Mouse (Mus musculus) forebrain, embryonic 14.5 days (tissue): ENCODE data around the gene D8Ertd738e. TPM values are rescaled to one million over a fixed set of nuclear protein-coding genes. Genes with fewer than 3 reads are reported as not detected.

Experiments
- ATAC-seq: fragments of 200-750 bp; cut with Nextera tagmentation; 2 replicates; pipeline ENCODE4 v1.8.0; 2017; ENCODE audit warnings: mild to moderate bottlenecking, moderate library complexity
- DNase-seq: peaks from one replicate; pipeline ENCODE4 v3.0.0-alpha.2; 2015; ENCODE audit warnings: low spot score
- H3K27ac ChIP-seq: fragments of 300-500 bp; sonication (generic); 2 replicates; pipeline ENCODE4 v1.5.1; 2014; ENCODE audit warnings: low read depth, mild to moderate bottlenecking, control low read depth, low read length, moderate library complexity
- H3K27me3 ChIP-seq: fragments of 300-500 bp; sonication (generic); replicated peaks from 2 replicates; pipeline ENCODE4 v1.6.1; 2014; ENCODE audit warnings: low read length, control low read depth, mixed read lengths; ENCODE audit not compliant: control insufficient read depth, insufficient read depth
- H3K36me3 ChIP-seq: fragments of 300-500 bp; sonication (generic); 2 replicates; pipeline ENCODE4 v1.6.1; 2014; ENCODE audit warnings: low read length, control low read depth; ENCODE audit not compliant: control insufficient read depth, insufficient read depth
- H3K4me1 ChIP-seq: fragments of 300-500 bp; sonication (generic); 2 replicates; pipeline ENCODE4 v1.6.1; 2014; ENCODE audit warnings: antibody characterized with exemption, low read length, control low read depth; ENCODE audit not compliant: control insufficient read depth, insufficient read depth
- H3K4me2 ChIP-seq: fragments of 300-500 bp; sonication (generic); 2 replicates; pipeline ENCODE4 v1.6.1; 2014; ENCODE audit warnings: mild to moderate bottlenecking, control low read depth, low read length
- H3K4me3 ChIP-seq: fragments of 300-500 bp; sonication (generic); 2 replicates; pipeline ENCODE4 v1.5.1; 2014; ENCODE audit warnings: low read depth, low read length, control low read depth
- H3K9ac ChIP-seq: fragments of 300-500 bp; sonication (generic); 2 replicates; pipeline ENCODE4 v1.6.1; 2014; ENCODE audit warnings: mild to moderate bottlenecking, low read length, control low read depth, moderate library complexity
- H3K9me3 ChIP-seq: fragments of 300-500 bp; sonication (generic); replicated peaks from 2 replicates; pipeline ENCODE4 v1.6.1; 2016; ENCODE audit warnings: low read length, control low read depth, mixed read lengths; ENCODE audit not compliant: control insufficient read depth
- WGBS: fragments of 180-500 bp; shearing (Covaris S2); extraction: QIAGEN DNeasy Blood & Tissue Kit; methylation state at CpG from one replicate; pipeline ENCODE4 v1.1.7; 2014; 5-methylcytosine and 5-hydroxymethylcytosine counted together
- polyA plus RNA-seq: library from polyadenylated mRNA; unstranded; fragments of >200 nt; fragmentation: Nextera tagmentation; extraction: Ambion mirVana; gene quantifications from 2 replicates; pipeline ENCODE4 v1.2.1, GENCODE M21; 2014

The D8Ertd738e gene
- polyA plus RNA-seq, 1 experiment from 2014 or later = 329 TPM

GRCm38 (mm10) chr8:84223322-84224029 is 26.0 kb downstream of the D8Ertd738e start:
- Histone ChIP-seq H3K9me3 (no peaks in the 10 kb centered on the region), H3K4me1 (no peaks in the 10 kb centered on the region), H3K4me3 (no peak overlapping the region), H3K9ac (no peak overlapping the region), H3K27me3 (no peaks in the 10 kb centered on the region), H3K27ac (no peak overlapping the region), H3K36me3 (peaks cover 96% of the 10 kb centered on the region), H3K4me2 (no peak overlapping the region)
- no peak for ATAC-seq
- DNase-seq = no peak
- 75% methylated on average over 21 of the region's 21 CpGs for WGBS

DNA sequence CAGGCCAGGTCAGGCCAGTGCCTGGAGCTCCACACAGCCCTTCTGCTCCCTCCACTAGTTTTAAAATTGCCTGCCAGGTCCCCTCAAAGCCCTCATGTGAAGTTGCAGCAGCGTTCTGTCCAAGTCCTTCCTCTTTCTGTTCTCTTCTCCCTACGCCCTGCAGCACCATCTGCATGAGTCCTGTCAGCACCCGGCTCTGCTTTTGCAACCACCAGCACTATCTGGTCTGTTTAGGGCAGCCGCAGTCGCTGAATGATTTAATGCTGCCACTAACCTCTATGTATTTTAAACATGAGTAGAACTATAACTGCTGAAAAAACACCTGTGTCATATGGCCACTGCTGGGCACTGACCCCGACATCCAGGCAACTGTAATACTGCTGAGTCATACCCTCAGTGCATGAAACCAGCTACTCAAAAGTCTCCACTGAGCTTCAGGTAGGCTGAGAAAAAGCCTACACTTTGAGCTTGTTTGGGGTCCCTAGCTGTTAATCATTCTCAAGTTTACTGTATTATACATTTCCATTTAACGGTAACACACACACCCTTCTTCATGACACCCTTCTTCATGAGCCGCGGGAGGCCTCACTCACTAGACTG is 26.9 kb downstream of the D8Ertd738e start:
- 97% methylated on average over 9 of the region's 9 CpGs for WGBS
- H3K36me3 ChIP-seq = peaks cover 96% of the 10 kb centered on the region
- no peak overlapping the region for H3K9ac ChIP-seq
- H3K9me3 ChIP-seq = no peaks in the 10 kb centered on the region
- H3K27ac ChIP-seq = no peak overlapping the region
- DNase-seq (no peak), ATAC-seq (no peak)
- no peak overlapping the region for H3K4me3 ChIP-seq
- H3K27me3 ChIP-seq = no peaks in the 10 kb centered on the region
- no peak overlapping the region for H3K4me2 ChIP-seq
- no peaks in the 10 kb centered on the region for H3K4me1 ChIP-seq

DNA sequence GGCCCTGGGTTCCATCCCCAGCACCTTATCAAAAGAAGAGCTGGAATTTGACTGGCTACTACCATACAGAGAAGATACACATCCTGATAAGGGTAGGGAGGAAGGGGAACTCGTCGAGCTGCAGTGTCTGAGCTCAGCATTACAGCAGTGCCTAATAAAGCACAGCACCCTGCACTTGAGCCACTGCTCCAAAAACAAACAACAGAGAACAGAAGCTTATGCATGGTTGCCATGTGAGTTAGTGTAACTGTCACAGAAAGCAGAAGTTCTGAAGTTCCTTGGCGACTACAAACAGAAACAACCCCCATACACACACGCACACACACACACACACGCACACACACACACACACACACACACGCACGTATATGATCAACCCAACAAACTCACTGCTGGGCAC is 29.4 kb downstream of the D8Ertd738e start:
- Histone ChIP-seq H3K4me3 (no peak overlapping the region), H3K4me2 (no peak overlapping the region), H3K27me3 (no peaks in the 10 kb centered on the region), H3K36me3 (peaks cover 96% of the 10 kb centered on the region), H3K27ac (no peak overlapping the region), H3K9ac (no peak overlapping the region), H3K9me3 (no peaks in the 10 kb centered on the region), H3K4me1 (no peaks in the 10 kb centered on the region)
- 91% methylated on average over 7 of the region's 7 CpGs for WGBS
- ATAC-seq (no peak), DNase-seq (no peak)

DNA sequence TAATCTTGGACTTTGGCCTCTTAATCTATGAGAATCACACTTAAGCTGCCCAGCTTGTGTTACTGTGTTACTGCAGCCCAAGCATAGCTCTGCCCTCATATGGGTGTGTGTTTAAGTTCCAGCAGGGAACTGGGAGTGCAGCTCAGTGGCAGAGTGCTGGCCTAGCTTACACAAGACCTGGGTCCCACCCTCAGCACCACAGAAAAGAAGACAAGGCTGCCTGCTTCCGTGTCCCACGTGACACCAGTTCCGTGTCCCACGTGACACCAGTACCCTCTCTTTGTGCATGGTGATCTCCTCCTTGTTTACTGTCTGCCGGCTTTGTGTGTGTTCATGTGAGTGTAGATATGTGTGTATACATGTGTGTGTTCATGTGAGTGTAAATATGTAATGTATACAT is 31.4 kb downstream of the D8Ertd738e start:
- peaks cover 95% of the 10 kb centered on the region for H3K36me3 ChIP-seq
- DNase-seq = no peak
- H3K9me3 ChIP-seq = no peaks in the 10 kb centered on the region
- no peak for ATAC-seq
- H3K4me3 ChIP-seq = no peak overlapping the region
- no peak overlapping the region for H3K4me2 ChIP-seq
- no peaks in the 10 kb centered on the region for H3K27me3 ChIP-seq
- H3K27ac ChIP-seq = no peak overlapping the region
- WGBS = 95% methylated on average over 5 of the region's 5 CpGs
- H3K9ac ChIP-seq = no peak overlapping the region
- H3K4me1 ChIP-seq = no peaks in the 10 kb centered on the region

DNA sequence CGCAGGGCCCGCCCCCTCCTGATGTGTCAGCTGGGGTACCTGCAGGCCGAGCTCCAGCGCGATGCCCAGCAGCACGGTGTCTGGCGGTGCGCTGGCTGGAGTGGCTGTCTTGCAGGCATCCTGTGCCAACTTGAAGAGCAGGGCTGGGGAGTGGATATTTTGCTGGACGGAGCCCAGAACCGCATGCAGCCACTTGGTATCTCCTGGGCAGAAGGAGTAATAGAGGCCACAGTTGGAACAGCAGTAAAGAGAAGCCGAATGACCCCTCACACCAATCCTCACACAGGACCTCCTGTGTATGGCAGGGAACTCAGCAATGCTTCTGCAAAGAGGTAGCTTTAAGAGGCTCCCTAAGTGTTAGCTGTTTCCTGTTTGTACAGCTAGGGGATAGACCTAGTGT is 32.3 kb downstream of the D8Ertd738e start:
- H3K4me2 ChIP-seq = no peak overlapping the region
- H3K4me3 ChIP-seq = no peak overlapping the region
- ATAC-seq (no peak), DNase-seq (no peak)
- no peak overlapping the region for H3K9ac ChIP-seq
- no peak overlapping the region for H3K27ac ChIP-seq
- H3K27me3 ChIP-seq = no peaks in the 10 kb centered on the region
- 93% methylated on average over 11 of the region's 11 CpGs for WGBS
- H3K9me3 ChIP-seq = no peaks in the 10 kb centered on the region
- H3K4me1 ChIP-seq = no peaks in the 10 kb centered on the region
- H3K36me3 ChIP-seq = peaks cover 95% of the 10 kb centered on the region

DNA sequence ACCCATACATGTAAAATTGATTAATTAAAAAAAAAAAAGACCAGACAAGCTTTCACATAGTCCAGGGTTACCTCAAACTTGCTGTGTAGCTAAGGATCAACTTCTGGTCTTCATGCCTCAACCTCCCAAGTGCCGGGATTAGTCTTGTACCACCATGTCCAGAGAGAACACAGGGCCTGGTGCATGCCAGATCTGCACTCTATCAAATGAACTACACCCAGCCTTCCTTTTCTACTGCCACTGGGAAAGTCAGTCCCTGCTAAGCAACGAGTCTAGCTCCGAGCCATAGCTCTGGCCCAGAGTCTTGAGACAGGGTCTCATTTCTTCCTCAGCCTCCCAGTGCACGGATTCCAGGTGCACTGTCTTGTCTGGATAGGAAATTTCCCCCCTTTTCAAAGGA is 36.2 kb downstream of the D8Ertd738e start:
- Histone ChIP-seq H3K9me3 (no peaks in the 10 kb centered on the region), H3K36me3 (peaks cover 93% of the 10 kb centered on the region), H3K4me2 (no peak overlapping the region), H3K9ac (no peak overlapping the region), H3K4me1 (peaks cover 10% of the 10 kb centered on the region), H3K4me3 (no peak overlapping the region), H3K27ac (no peak overlapping the region), H3K27me3 (no peaks in the 10 kb centered on the region)
- 88% methylated on average over 4 of the region's 4 CpGs for WGBS
- ATAC-seq (no peak), DNase-seq (no peak)

DNA sequence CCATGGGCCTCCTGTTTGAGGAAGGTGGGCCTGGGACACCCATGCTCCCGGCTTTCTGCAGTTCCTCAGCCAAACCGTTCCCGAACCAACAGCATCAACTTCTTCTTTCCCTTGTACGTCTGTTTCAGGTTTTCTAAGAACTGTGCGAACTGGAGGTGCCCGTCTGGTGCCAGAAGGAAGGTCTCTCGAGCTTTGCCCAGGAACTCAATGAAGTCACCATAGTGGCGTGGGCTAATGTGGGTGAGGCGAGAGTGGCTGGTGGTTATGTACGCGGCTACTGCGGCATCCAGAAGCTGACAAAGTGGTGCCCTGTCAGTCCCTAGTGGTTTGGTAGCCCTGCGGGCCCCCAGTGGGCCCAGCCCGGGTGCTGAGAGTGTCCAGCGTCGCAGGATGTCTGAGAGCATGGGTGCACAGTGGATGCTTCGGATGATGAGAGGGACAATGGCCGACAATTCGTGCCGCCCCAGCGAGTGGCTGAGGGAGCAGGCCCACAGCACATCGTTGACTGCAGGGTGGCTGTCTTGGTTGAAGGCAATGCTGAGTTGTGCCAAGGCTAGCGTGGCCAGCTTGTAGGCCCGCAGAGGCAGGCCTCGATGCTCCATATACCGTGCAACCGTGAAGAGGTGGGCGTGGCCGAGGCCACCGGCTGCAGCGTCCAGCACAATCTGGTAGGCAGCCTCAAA is 37.5 kb downstream of the D8Ertd738e start:
- peaks cover 10% of the 10 kb centered on the region for H3K4me1 ChIP-seq
- H3K27me3 ChIP-seq = no peaks in the 10 kb centered on the region
- DNase-seq (no peak), ATAC-seq (no peak)
- H3K9me3 ChIP-seq = no peaks in the 10 kb centered on the region
- 92% methylated on average over 31 of the region's 31 CpGs for WGBS
- no peak overlapping the region for H3K4me2 ChIP-seq
- no peak overlapping the region for H3K9ac ChIP-seq
- H3K27ac ChIP-seq = no peak overlapping the region
- H3K4me3 ChIP-seq = no peak overlapping the region
- H3K36me3 ChIP-seq = peaks cover 80% of the 10 kb centered on the region

GRCm38 (mm10) chr8:84211202-84211601 is 38.3 kb downstream of the D8Ertd738e start:
- Histone ChIP-seq H3K4me3 (no peak overlapping the region), H3K4me1 (peaks cover 10% of the 10 kb centered on the region), H3K9me3 (no peaks in the 10 kb centered on the region), H3K4me2 (no peak overlapping the region), H3K27me3 (no peaks in the 10 kb centered on the region), H3K27ac (no peak overlapping the region), H3K9ac (no peak overlapping the region), H3K36me3 (peaks cover 72% of the 10 kb centered on the region)
- ATAC-seq (no peak), DNase-seq (no peak)
- 94% methylated on average over 3 of the region's 3 CpGs for WGBS
